Comparison of ENCODE assay signal across 8 mouse cellular contexts in genomic region chr4:140905426-140905871, GRCm38 (mm10). TPM values are rescaled to one million over a fixed set of nuclear protein-coding genes. Genes with fewer than 3 reads are reported as not detected.
DNase-seq lines count a peak whose midpoint lies in the region; ATAC-seq lines count a peak whose summit lies in the region.

No protein-coding gene starts in this region.

- H3K4me1 ChIP-seq in forebrain, embryonic 11.5 days (replicated peaks; ENCODE audit: control insufficient read depth, insufficient read depth, low read length), result peaks cover 7% of the 10 kb centered on the region
- H3K4me1 ChIP-seq in limb, embryonic 13.5 days, result peaks cover 9% of the 10 kb centered on the region

- peak overlapping the region; percentile 65 for H3K4me2 ChIP-seq in forebrain, embryonic 11.5 days (ENCODE audit: low read depth, low read length, severe bottlenecking)
- peak overlapping the region; percentile 58 for H3K4me2 ChIP-seq in limb, embryonic 13.5 days (replicated peaks)

- peak overlapping the region; percentile 29; the same call in 1 of the 2 replicates for H3K4me3 ChIP-seq in forebrain, embryonic 11.5 days (ENCODE audit: low read depth, low read length)
- H3K4me3 ChIP-seq in limb, embryonic 13.5 days, result 0 out of 2 replicates have a peak overlapping the region, but pooled peaks have one; percentile 28

- H3K36me3 ChIP-seq in forebrain, embryonic 11.5 days (ENCODE audit: control insufficient read depth, insufficient read depth, low read length), result no peaks in the 10 kb centered on the region
- H3K36me3 ChIP-seq in limb, embryonic 13.5 days, result no peaks in the 10 kb centered on the region

- DNase-seq in urinary bladder, adult 2 months (ENCODE audit: low spot score), result peak; percentile 20
- DNase-seq in urinary bladder, postnatal 10 days (ENCODE audit: low spot score), result no peak
- DNase-seq in forebrain, embryonic 11.5 days (ENCODE audit: low spot score), result peak; percentile 50
- peak; percentile 49 to 67 for DNase-seq in natural killer cell, adult 2 months (ENCODE audit: low spot score in 2 of 2)
- no peak for DNase-seq in left cerebral cortex, adult 8-10 months (ENCODE audit: low spot score in 2 of 2)
- DNase-seq in cerebellum, adult 18-20 months, result no peak
- no peak for DNase-seq in adrenal gland, adult 8-10 months

- no peak overlapping the region for H3K27ac ChIP-seq in forebrain, embryonic 11.5 days (ENCODE audit: low read depth, low read length)
- H3K27ac ChIP-seq in limb, embryonic 13.5 days, result no peak overlapping the region

- peaks cover 15% of the 10 kb centered on the region for H3K27me3 ChIP-seq in forebrain, embryonic 11.5 days (ENCODE audit: control insufficient read depth, insufficient read depth, low read length)
- peaks cover 68% of the 10 kb centered on the region for H3K27me3 ChIP-seq in limb, embryonic 13.5 days

- 0 out of 2 replicates have a peak overlapping the region, but pooled peaks have one; percentile 37 for H3K9ac ChIP-seq in forebrain, embryonic 11.5 days (ENCODE audit: low read length)
- no peak overlapping the region for H3K9ac ChIP-seq in limb, embryonic 13.5 days

- H3K9me3 ChIP-seq in forebrain, embryonic 11.5 days (ENCODE audit: control insufficient read depth, low read length), result no peaks in the 10 kb centered on the region
- no peaks in the 10 kb centered on the region for H3K9me3 ChIP-seq in limb, embryonic 13.5 days

- ATAC-seq in forebrain, embryonic 11.5 days (replicated peaks; ENCODE audit: low FRiP score), result peak; percentile 35; the same call in 1 of the 2 replicates
- ATAC-seq in limb, embryonic 13.5 days (ENCODE audit: low FRiP score, low read depth), result no peak

- WGBS in forebrain, embryonic 11.5 days, result 10% methylated on average over 11 of the region's 11 CpGs
- WGBS in limb, embryonic 13.5 days, result 18% methylated on average over 11 of the region's 11 CpGs

RNA-seq across cellular contexts. Expression of gene Padi2, which starts 0.7 kb away (rescaled TPM):
- polyA plus RNA-seq in urinary bladder, adult 2 months (2012; rRNA removed), result 1.7 and 1.8 TPM in 2 replicates
- 0.23 and 1.3 TPM in 2 replicates for polyA plus RNA-seq in forebrain, embryonic 11.5 days (2014; fragmentation: Nextera tagmentation; extraction: Ambion mirVana)
- polyA plus RNA-seq in limb, embryonic 13.5 days (2015; fragmentation: Nextera tagmentation; extraction: Ambion mirVana), result 1.2 and 1.3 TPM in 2 replicates
- 10 to 100 TPM; 18.8 to 23.9 (median 23.5) TPM for total RNA-seq in left cerebral cortex, adult 8-10 months (2022)
- 1 to 10 TPM; 2.4 to 3.1 (median 2.8) TPM for total RNA-seq in adrenal gland, adult 8-10 months (2022)

RNA-seq across cellular contexts. Expression of gene Sdhb, which starts 55.6 kb away (rescaled TPM):
- polyA plus RNA-seq in urinary bladder, adult 2 months (2012; rRNA removed), result 175 and 188 TPM in 2 replicates
- polyA plus RNA-seq in forebrain, embryonic 11.5 days (2014; fragmentation: Nextera tagmentation; extraction: Ambion mirVana), result 375 and 401 TPM in 2 replicates
- polyA plus RNA-seq in limb, embryonic 13.5 days (2015; fragmentation: Nextera tagmentation; extraction: Ambion mirVana), result 387 and 396 TPM in 2 replicates
- total RNA-seq in left cerebral cortex, adult 8-10 months (2022), result 100 to 1,000 TPM; 186 to 203 (median 195) TPM
- total RNA-seq in adrenal gland, adult 8-10 months (2022), result 100 to 1,000 TPM; 248 to 401 (median 344) TPM

RNA-seq across cellular contexts. Expression of gene Padi1, which starts 59.9 kb away (rescaled TPM):
- 1.0 and 1.2 TPM in 2 replicates for polyA plus RNA-seq in urinary bladder, adult 2 months (2012; rRNA removed)
- polyA plus RNA-seq in forebrain, embryonic 11.5 days (2014; fragmentation: Nextera tagmentation; extraction: Ambion mirVana), result 0.12 TPM in 1 of 2 replicates, not detected in the other
- 0.20 and 0.25 TPM in 2 replicates for polyA plus RNA-seq in limb, embryonic 13.5 days (2015; fragmentation: Nextera tagmentation; extraction: Ambion mirVana)
- under 1 TPM in 2 of 4 experiments, not detected in 2; 0.11 to 0.16 TPM for total RNA-seq in left cerebral cortex, adult 8-10 months (2022)
- total RNA-seq in adrenal gland, adult 8-10 months (2022), result not detected

Comparison
In these comparisons a context has a peak if more than half of its experiments do, and no peak if none do; other contexts are left out.
1. DNase-seq: peak in urinary bladder, adult 2 months (single experiment), forebrain, embryonic 11.5 days (single experiment) and natural killer cell, adult 2 months (2 of 2); none in urinary bladder, postnatal 10 days (single experiment), left cerebral cortex, adult 8-10 months (0 of 2), cerebellum, adult 18-20 months (0 of 2) and adrenal gland, adult 8-10 months (single experiment).